19 mouse cellular contexts compared by ENCODE assay signal in genomic region chr11:81323146-81323545, GRCm38 (mm10).
DNase-seq lines count a peak whose midpoint lies in the region; ATAC-seq and TF ChIP-seq lines count a peak whose summit lies in the region.
"Had no signal": no experiment of that assay in that cellular context is flagged by ENCODE, and none has a peak within 500 bp of the region (broad histone marks: within the 10 kb centered on the region; RNA-seq: fewer than 3 reads in every experiment).

No protein-coding gene starts in this region.

- H3K4me1 ChIP-seq in embryonic facial prominence, embryonic 14.5 days (ENCODE audit: control insufficient read depth, insufficient read depth, low read length): no peaks in the 10 kb centered on the region
- no peaks in the 10 kb centered on the region for H3K4me1 ChIP-seq in embryonic facial prominence, embryonic 10.5 days
- H3K4me1 ChIP-seq: embryonic facial prominence, embryonic 13.5 days; forebrain, embryonic 13.5 days; forebrain, embryonic 15.5 days had no signal

- H3K79me2 ChIP-seq in C2C12 (ENCODE audit: control insufficient read depth, insufficient read depth): no peaks in the 10 kb centered on the region

- no peak overlapping the region for H3K4me3 ChIP-seq in embryonic facial prominence, embryonic 14.5 days (ENCODE audit: low read depth, low read length)
- H3K4me3 ChIP-seq in embryonic facial prominence, embryonic 10.5 days: no peak overlapping the region
- H3K4me3 ChIP-seq in C2C12 (ENCODE audit: insufficient read depth, poor library complexity, severe bottlenecking): no peak overlapping the region
- H3K4me3 ChIP-seq: embryonic facial prominence, embryonic 13.5 days; forebrain, embryonic 13.5 days; forebrain, embryonic 15.5 days had no signal

- H3K9me3 ChIP-seq in embryonic facial prominence, embryonic 14.5 days (ENCODE audit: control insufficient read depth, low read length): no peaks in the 10 kb centered on the region
- H3K9me3 ChIP-seq in embryonic facial prominence, embryonic 10.5 days: no peaks in the 10 kb centered on the region
- H3K9me3 ChIP-seq: embryonic facial prominence, embryonic 13.5 days; forebrain, embryonic 13.5 days; forebrain, embryonic 15.5 days had no signal

- no peak overlapping the region for H3K9ac ChIP-seq in embryonic facial prominence, embryonic 14.5 days (ENCODE audit: low read depth, low read length)
- H3K9ac ChIP-seq: embryonic facial prominence, embryonic 13.5 days; forebrain, embryonic 13.5 days; forebrain, embryonic 15.5 days; forebrain, postnatal 0 days had no signal

- no peak overlapping the region for H3ac ChIP-seq in C2C12 (ENCODE audit: control insufficient read depth, insufficient read length, low read depth)

- H3K36me3 ChIP-seq in embryonic facial prominence, embryonic 14.5 days (ENCODE audit: control insufficient read depth, insufficient read depth, low read length): no peaks in the 10 kb centered on the region
- no peaks in the 10 kb centered on the region for H3K36me3 ChIP-seq in embryonic facial prominence, embryonic 10.5 days (replicated peaks)
- H3K36me3 ChIP-seq in C2C12 (ENCODE audit: control insufficient read depth, insufficient read depth): no peaks in the 10 kb centered on the region
- H3K36me3 ChIP-seq: embryonic facial prominence, embryonic 13.5 days; forebrain, embryonic 15.5 days had no signal

- H3K79me3 ChIP-seq in C2C12 (ENCODE audit: low read depth): no peaks in the 10 kb centered on the region

- H3K4me2 ChIP-seq in embryonic facial prominence, embryonic 14.5 days (ENCODE audit: low read depth, low read length): no peak overlapping the region
- H3K4me2 ChIP-seq: embryonic facial prominence, embryonic 13.5 days; forebrain, embryonic 13.5 days; forebrain, embryonic 15.5 days had no signal

- 71% methylated on average over 4 of the region's 4 CpGs for WGBS in embryonic facial prominence, embryonic 14.5 days
- 83% methylated on average over 4 of the region's 4 CpGs for WGBS in embryonic facial prominence, embryonic 10.5 days

- no peak for ATAC-seq in embryonic facial prominence, embryonic 14.5 days (ENCODE audit: low read depth)
- ATAC-seq: forebrain, embryonic 13.5 days; forebrain, embryonic 15.5 days; forebrain, postnatal 0 days had no signal

- TF ChIP-seq CTCF in C2C12 (IDR thresholded peaks at IDR 0.05; ENCODE audit: control insufficient read depth, insufficient read depth, insufficient read length): no peak

- H3K27ac ChIP-seq in embryonic facial prominence, embryonic 14.5 days (replicated peaks; ENCODE audit: low read depth, low read length): no peak overlapping the region
- no peak overlapping the region for H3K27ac ChIP-seq in embryonic facial prominence, embryonic 10.5 days (replicated peaks)
- H3K27ac ChIP-seq: embryonic facial prominence, embryonic 13.5 days; forebrain, embryonic 13.5 days; forebrain, embryonic 15.5 days had no signal

- DNase-seq in embryonic facial prominence, embryonic 14.5 days (ENCODE audit: low spot score): peak; percentile 27
- no peak for DNase-seq in embryonic facial prominence, embryonic 10.5 days (ENCODE audit: low spot score)
- peak; percentile 11 to 12 for DNase-seq in frontal cortex, postnatal 36 days (ENCODE audit: low spot score in 2 of 2)
- no peak for DNase-seq in frontal cortex, postnatal 14 days (ENCODE audit: low spot score in 2 of 2)
- DNase-seq in mesoderm, embryonic 11.5 days (ENCODE audit: low read depth, low spot score): peak; percentile 11
- no peak for DNase-seq in layer of hippocampus, adult 11-12 months (ENCODE audit: low spot score)
- DNase-seq in ovary, postnatal 36 days (ENCODE audit: low spot score): no peak
- DNase-seq: adrenal gland, postnatal 25 days; B cell, adult 2 months; cerebellum, adult 11-12 months; cerebellum, adult 2 months; cerebellum, adult 9-10 months; cerebellum, postnatal 10 days; cerebellum, postnatal 25 days had no signal

- no peaks in the 10 kb centered on the region for H3K27me3 ChIP-seq in embryonic facial prominence, embryonic 14.5 days (replicated peaks; ENCODE audit: control insufficient read depth, insufficient read depth, low read length)
- H3K27me3 ChIP-seq in embryonic facial prominence, embryonic 10.5 days (replicated peaks; ENCODE audit: low read depth, poor library complexity, severe bottlenecking): no peaks in the 10 kb centered on the region
- H3K27me3 ChIP-seq in C2C12 (ENCODE audit: control insufficient read depth, insufficient read depth, insufficient read length): no peaks in the 10 kb centered on the region
- H3K27me3 ChIP-seq: embryonic facial prominence, embryonic 13.5 days; forebrain, embryonic 13.5 days; forebrain, embryonic 15.5 days had no signal

TF ChIP-seq in C2C12, 6 proteins besides CTCF, POLR2A, EP300 and RAD21:
- peak; percentile 26 for TF ChIP-seq CEBPB (IDR thresholded peaks at IDR 0.05; ENCODE audit: low read depth)
- TF ChIP-seq MYOD1 (IDR thresholded peaks at IDR 0.05; ENCODE audit: control insufficient read depth, insufficient read length, low read depth): peak; percentile 100
- no peak for TF ChIP-seq FOSL1 (IDR thresholded peaks at IDR 0.05; ENCODE audit: insufficient read depth, low read length, poor library complexity, severe bottlenecking)

Comparison
In these comparisons a context has a peak if more than half of its experiments do, and no peak if none do; other contexts are left out.
1. DNase-seq: peak in embryonic facial prominence, embryonic 14.5 days (single experiment), frontal cortex, postnatal 36 days (2 of 2) and mesoderm, embryonic 11.5 days (single experiment); none in embryonic facial prominence, embryonic 10.5 days (single experiment), frontal cortex, postnatal 14 days (0 of 2), layer of hippocampus, adult 11-12 months (single experiment) and ovary, postnatal 36 days (single experiment).